Mouse (Mus musculus) brain, adult 2 months (tissue): ENCODE results near the gene Ppid.
"Not testable (repeated sequence)": the region's sequence is repeated elsewhere in the genome, so short reads cannot be mapped to it uniquely, and the experiment has no call there.

Source experiments
- DNase-seq: peaks from one replicate; pipeline ENCODE4 v3.0.0; 2011; ENCODE audit warnings: low read depth, low spot score

Ppid gene

GRCm38 (mm10) chr3:79572399-79572798 lies 18.7 kb upstream of the Ppid start:
- DNase-seq: no peak

GRCm38 (mm10) chr3:79573376-79573775 lies 17.8 kb upstream of the Ppid start:
- DNase-seq: not testable (repeated sequence)

- no peak for DNase-seq
These were observed 16.8 kb upstream of the Ppid start for GRCm38 (mm10) chr3:79574336-79574735.

GRCm38 (mm10) chr3:79575576-79576467 lies 15.3 kb upstream of the Ppid start:
- DNase-seq: no peak

GRCm38 (mm10) chr3:79576468-79576816 lies 14.7 kb upstream of the Ppid start:
- DNase-seq: no peak

- DNase-seq: no peak
These were observed 14.3 kb upstream of the Ppid start for GRCm38 (mm10) chr3:79576865-79577264.

GRCm38 (mm10) chr3:79577606-79578005 lies 13.5 kb upstream of the Ppid start:
- DNase-seq: peak; percentile 44

- DNase-seq: no peak
These were observed 13.0 kb upstream of the Ppid start for GRCm38 (mm10) chr3:79578164-79578563.

- DNase-seq: no peak
These were observed 11.1 kb upstream of the Ppid start for GRCm38 (mm10) chr3:79579891-79580575.

- peak; percentile 95 for DNase-seq
These were observed 4.3 kb upstream of the Ppid start for GRCm38 (mm10) chr3:79586804-79587203.

- DNase-seq: no peak
These were observed 1.5 kb upstream of the Ppid start for GRCm38 (mm10) chr3:79589671-79590070.

GRCm38 (mm10) chr3:79591793-79592471 lies 790 bp downstream of the Ppid start:
- no peak for DNase-seq

GRCm38 (mm10) chr3:79595468-79595867 lies 4.3 kb downstream of the Ppid start:
- peak; percentile 14 for DNase-seq

- DNase-seq: no peak
These were observed 18.7 kb downstream of the Ppid start for GRCm38 (mm10) chr3:79609886-79610285.

- peak; percentile 27 for DNase-seq
These were observed 36.5 kb downstream of the Ppid start for GRCm38 (mm10) chr3:79627484-79628181.

- no peak for DNase-seq
These were observed 37.0 kb downstream of the Ppid start for GRCm38 (mm10) chr3:79628182-79628560.

- DNase-seq: peak; percentile 100
These were observed 37.6 kb downstream of the Ppid start, which contains the start of gene 4930579G24Rik for GRCm38 (mm10) chr3:79628561-79629415. Gene 4930579G24Rik, plus strand, starts transcription at chr3:79629079.

- peak; percentile 94 for DNase-seq
These were observed 38.2 kb downstream of the Ppid start, which contains the start of gene Etfdh for GRCm38 (mm10) chr3:79629416-79629730. Gene Etfdh, minus strand, starts transcription at chr3:79629500.

GRCm38 (mm10) chr3:79652129-79652528 lies 61.0 kb downstream of the Ppid start:
- no peak for DNase-seq
